Mouse (Mus musculus) forebrain, postnatal 0 days (tissue): ENCODE data around the gene Ccdc61. TPM values are rescaled to one million over a fixed set of nuclear protein-coding genes. Genes with fewer than 3 reads are reported as not detected.
A peak's percentile ranks its signal among the peaks of the same experiment; 100 is the strongest.

Source experiments
- ATAC-seq: fragments of 200-750 bp; cut with Nextera tagmentation; 2 replicates; pipeline ENCODE4 v1.8.0; 2017; ENCODE audit warnings: mild to moderate bottlenecking, moderate library complexity
- DNase-seq: peaks from one replicate; pipeline ENCODE4 v3.0.0-alpha.2; 2015
- H3K27ac ChIP-seq: fragments of 300-500 bp; sonication (generic); 2 replicates; pipeline ENCODE4 v1.5.1; 2014; ENCODE audit warnings: low read depth, mild to moderate bottlenecking, antibody characterized with exemption, low read length, moderate library complexity, mixed read lengths
- H3K27me3 ChIP-seq: fragments of 300-500 bp; sonication (generic); 2 replicates; pipeline ENCODE4 v1.6.1; 2014; ENCODE audit warnings: mild to moderate bottlenecking, low read length, mixed read lengths; ENCODE audit not compliant: insufficient read depth
- H3K36me3 ChIP-seq: fragments of 300-500 bp; sonication (generic); 2 replicates; pipeline ENCODE4 v1.6.1; 2014; ENCODE audit warnings: mild to moderate bottlenecking, moderate library complexity; ENCODE audit not compliant: insufficient read depth
- H3K4me1 ChIP-seq: fragments of 300-500 bp; sonication (generic); 2 replicates; pipeline ENCODE4 v1.6.1; 2014; ENCODE audit warnings: antibody characterized with exemption; ENCODE audit not compliant: insufficient read depth
- H3K4me2 ChIP-seq: fragments of 300-500 bp; sonication (generic); 2 replicates; pipeline ENCODE4 v1.6.1; 2014; ENCODE audit warnings: low read depth, mild to moderate bottlenecking, moderate library complexity
- H3K4me3 ChIP-seq: fragments of 300-500 bp; sonication (generic); 2 replicates; pipeline ENCODE4 v1.5.1; 2014; ENCODE audit warnings: low read depth, low read length, mixed read lengths
- H3K9ac ChIP-seq: fragments of 300-500 bp; sonication (generic); 2 replicates; pipeline ENCODE4 v1.6.1; 2014; ENCODE audit warnings: mild to moderate bottlenecking
- H3K9me3 ChIP-seq: fragments of 300-500 bp; sonication (generic); 2 replicates; pipeline ENCODE4 v1.6.1; 2016; ENCODE audit warnings: low read length
- CTCF ChIP-seq: sonication (generic); IDR thresholded peaks from 2 replicates; pipeline ENCODE4 v1.5.1; 2016; ENCODE audit warnings: antibody characterized with exemption, control low read depth, low read depth
- WGBS: fragments of 180-500 bp; shearing (Covaris S2); extraction: QIAGEN DNeasy Blood & Tissue Kit; methylation state at CpG from one replicate; pipeline ENCODE4 v1.1.7; 2014; 5-methylcytosine and 5-hydroxymethylcytosine counted together
- polyA plus RNA-seq: library from polyadenylated mRNA; unstranded; fragments of >200 nt; fragmentation: Nextera tagmentation; extraction: Ambion mirVana; gene quantifications from 2 replicates; pipeline ENCODE4 v1.2.1, GENCODE M21; 2015
- total RNA-seq: library from RNA; depleted of rRNA; stranded (reverse); fragments of >200 nt; gene quantifications from 2 replicates; pipeline ENCODE4 v1.2.3, GENCODE M21; 2014

The Ccdc61 gene
- total and polyA plus RNA-seq, 2 experiments from 2014 or later = 12.8 to 23.2 TPM

- no peaks in the 10 kb centered on the region for H3K36me3 ChIP-seq
- TF ChIP-seq CTCF = peak; percentile 83
- H3K4me2 ChIP-seq = no peak overlapping the region
- DNase-seq (peak; percentile 73), ATAC-seq (peak; percentile 6; the same call in 1 of the 2 replicates)
- no peak overlapping the region for H3K27ac ChIP-seq
- H3K4me3 ChIP-seq = no peak overlapping the region
- H3K9ac ChIP-seq = no peak overlapping the region
- no peaks in the 10 kb centered on the region for H3K27me3 ChIP-seq
- peaks cover 8% of the 10 kb centered on the region; the same call in 1 of the 2 replicates for H3K4me1 ChIP-seq
- no peaks in the 10 kb centered on the region for H3K9me3 ChIP-seq
- 25% methylated on average over 5 of the region's 5 CpGs for WGBS
Observed at GRCm38 (mm10) chr7:18896536-18896935, 13.7 kb downstream of the Ccdc61 start.

DNA sequence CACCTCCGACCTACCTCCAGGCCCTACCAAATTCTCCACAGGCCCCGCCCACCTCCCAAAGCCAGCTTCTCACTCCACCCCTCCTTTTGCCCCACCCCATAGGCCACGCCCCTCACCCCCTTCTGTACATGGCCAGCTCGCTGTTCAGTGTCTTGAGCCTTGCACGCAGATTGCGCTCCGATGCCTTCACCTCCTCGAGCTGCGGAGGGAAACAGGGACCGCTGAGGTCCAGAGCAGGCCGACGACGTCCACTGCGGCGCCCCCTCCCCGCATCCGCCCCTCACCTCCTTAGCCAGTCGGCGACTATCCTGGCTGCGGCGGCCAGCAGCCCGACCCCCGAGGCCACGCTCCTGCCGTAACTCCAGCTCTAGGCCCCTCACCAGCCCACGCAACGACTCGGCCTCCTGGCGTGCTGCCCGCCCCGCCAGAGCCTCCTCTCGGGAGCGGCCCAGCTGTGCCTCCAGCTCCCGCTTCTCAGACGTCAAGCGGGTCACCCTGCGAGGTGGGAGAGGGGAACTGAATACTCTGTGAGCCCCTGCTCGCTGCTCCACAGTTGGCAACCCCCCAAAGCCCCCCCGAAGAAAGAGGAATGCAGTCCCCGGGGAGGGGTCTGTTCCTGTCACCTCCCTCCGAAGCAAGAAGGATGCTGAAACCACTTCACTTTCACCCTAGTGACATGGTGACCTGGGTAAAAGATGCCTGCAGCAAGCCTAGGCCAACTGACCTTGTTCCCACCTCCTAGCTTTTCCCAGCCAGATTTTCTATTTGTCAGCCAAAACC is 16.4 kb downstream of the Ccdc61 start:
- peak overlapping the region; percentile 45 for H3K4me3 ChIP-seq
- H3K4me1 ChIP-seq = peaks cover 8% of the 10 kb centered on the region; the same call in 1 of the 2 replicates
- DNase-seq (peak; percentile 55), ATAC-seq (peak; percentile 16)
- peak overlapping the region; percentile 60 for H3K4me2 ChIP-seq
- peak overlapping the region; percentile 42 for H3K9ac ChIP-seq
- no peaks in the 10 kb centered on the region for H3K27me3 ChIP-seq
- no peak for TF ChIP-seq CTCF
- no peaks in the 10 kb centered on the region for H3K9me3 ChIP-seq
- H3K27ac ChIP-seq = no peak overlapping the region
- H3K36me3 ChIP-seq = no peaks in the 10 kb centered on the region
- 3% methylated on average over 41 of the region's 41 CpGs for whole genome bisulfite sequencing

GRCm38 (mm10) chr7:18893009-18893408 is 17.2 kb downstream of the Ccdc61 start:
- H3K4me2 ChIP-seq = peak overlapping the region; percentile 60
- no peaks in the 10 kb centered on the region for H3K27me3 ChIP-seq
- no peaks in the 10 kb centered on the region for H3K9me3 ChIP-seq
- peak overlapping the region; percentile 45 for H3K4me3 ChIP-seq
- H3K27ac ChIP-seq = no peak overlapping the region; the same call in 1 of the 2 replicates
- no peak for TF ChIP-seq CTCF
- peaks cover 8% of the 10 kb centered on the region; the same call in 1 of the 2 replicates for H3K4me1 ChIP-seq
- H3K9ac ChIP-seq = peak overlapping the region; percentile 42
- 44% methylated on average over 26 of the region's 27 CpGs for WGBS
- no peak for DNase-seq
- peak; percentile 14; the same call in 1 of the 2 replicates for ATAC-seq
- no peaks in the 10 kb centered on the region for H3K36me3 ChIP-seq

- H3K4me3 ChIP-seq = peak overlapping the region; percentile 45
- DNase-seq = peak; percentile 94
- peak; percentile 99 for TF ChIP-seq CTCF
- H3K4me2 ChIP-seq = peak overlapping the region; percentile 60
- peak; percentile 84 for ATAC-seq
- H3K27ac ChIP-seq = peak overlapping the region; percentile 46; the same call in 1 of the 2 replicates
- WGBS = 20% methylated on average over 33 of the region's 33 CpGs
- peaks cover 8% of the 10 kb centered on the region; the same call in 1 of the 2 replicates for H3K4me1 ChIP-seq
- no peaks in the 10 kb centered on the region for H3K36me3 ChIP-seq
- no peaks in the 10 kb centered on the region for H3K27me3 ChIP-seq
- peak overlapping the region; percentile 42 for H3K9ac ChIP-seq
- no peaks in the 10 kb centered on the region for H3K9me3 ChIP-seq
Observed at GRCm38 (mm10) chr7:18891872-18892599, 18.2 kb downstream of the Ccdc61 start.

GRCm38 (mm10) chr7:18890848-18891247 is 19.4 kb downstream of the Ccdc61 start:
- no peaks in the 10 kb centered on the region for H3K9me3 ChIP-seq
- H3K27ac ChIP-seq = no peak overlapping the region
- WGBS = 93% methylated on average over 8 of the region's 8 CpGs
- 0 out of 2 replicates have a peak, but pooled peaks have one; percentile 1 for TF ChIP-seq CTCF
- no peak overlapping the region for H3K9ac ChIP-seq
- no peaks in the 10 kb centered on the region for H3K27me3 ChIP-seq
- ATAC-seq = no peak
- no peak for DNase-seq
- H3K4me1 ChIP-seq = peaks cover 8% of the 10 kb centered on the region; the same call in 1 of the 2 replicates
- no peaks in the 10 kb centered on the region for H3K36me3 ChIP-seq
- H3K4me3 ChIP-seq = no peak overlapping the region
- H3K4me2 ChIP-seq = no peak overlapping the region

- Histone ChIP-seq H3K4me3 (no peak overlapping the region), H3K36me3 (no peaks in the 10 kb centered on the region), H3K9me3 (no peaks in the 10 kb centered on the region), H3K9ac (no peak overlapping the region), H3K4me1 (no peaks in the 10 kb centered on the region), H3K27ac (no peak overlapping the region), H3K4me2 (no peak overlapping the region), H3K27me3 (no peaks in the 10 kb centered on the region)
- DNase-seq (no peak), ATAC-seq (no peak)
- 92% methylated on average over 1 of the region's 1 CpGs for WGBS
- TF ChIP-seq CTCF = no peak
Observed at GRCm38 (mm10) chr7:18886963-18887362, 23.3 kb downstream of the Ccdc61 start.
